Mouse (Mus musculus) cerebellum, postnatal 14 days (tissue): Measurements from ENCODE around the gene Calhm4.
"Not testable (repeated sequence)": the region's sequence is repeated elsewhere in the genome, so short reads cannot be mapped to it uniquely, and the experiment has no call there.

ENCODE experiments used
- DNase-seq, 2 experiments: peaks; one replicate each; pipeline ENCODE4 v3.0.0; 2021; ENCODE audit warnings: mixed read lengths in 2 of 2

Gene Calhm4

DNA sequence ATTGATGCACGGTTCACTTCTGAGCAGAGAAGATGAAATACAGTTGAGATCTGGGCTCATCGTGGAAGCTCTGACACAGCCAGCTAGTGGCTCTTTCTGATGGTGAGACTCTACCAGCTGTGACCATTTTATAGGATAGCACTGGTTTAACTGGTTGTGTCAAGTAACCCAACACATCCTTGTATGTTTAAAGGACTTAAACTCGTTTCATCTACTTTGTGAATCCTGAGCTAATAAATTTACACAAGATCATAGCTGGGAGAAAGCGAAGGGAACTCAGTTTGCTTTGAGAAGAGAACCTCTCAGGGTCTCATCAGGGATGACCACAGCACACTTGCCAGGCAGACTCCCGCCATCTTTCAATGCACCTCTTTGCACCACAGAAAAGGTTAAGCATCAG, at the start of gene Calhm4:
Gene Calhm4 (minus strand): TSS at position 101 of the 400 bp plus-strand sequence.
- DNase-seq: no peak

DNA sequence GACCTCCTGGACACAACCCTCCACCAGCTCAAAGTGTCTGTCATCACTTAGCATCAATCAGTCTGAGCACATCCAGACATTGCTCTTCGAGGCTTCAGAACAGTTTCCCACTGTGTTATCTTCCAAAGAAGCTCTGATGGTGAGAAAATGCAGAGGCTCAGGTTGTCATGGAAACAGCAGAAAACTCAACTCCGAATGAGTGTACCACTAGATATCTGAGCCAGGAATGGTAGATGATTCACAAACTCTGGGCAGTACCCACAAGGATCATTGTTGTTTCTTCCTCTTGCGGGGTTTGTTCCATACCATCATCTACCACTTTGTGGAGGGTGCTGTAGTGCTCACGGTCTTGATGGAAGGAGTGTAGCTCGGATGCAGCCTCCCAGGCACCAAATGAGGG, 47.8 kb upstream of the Calhm4 start:
- no peak for DNase-seq

DNA sequence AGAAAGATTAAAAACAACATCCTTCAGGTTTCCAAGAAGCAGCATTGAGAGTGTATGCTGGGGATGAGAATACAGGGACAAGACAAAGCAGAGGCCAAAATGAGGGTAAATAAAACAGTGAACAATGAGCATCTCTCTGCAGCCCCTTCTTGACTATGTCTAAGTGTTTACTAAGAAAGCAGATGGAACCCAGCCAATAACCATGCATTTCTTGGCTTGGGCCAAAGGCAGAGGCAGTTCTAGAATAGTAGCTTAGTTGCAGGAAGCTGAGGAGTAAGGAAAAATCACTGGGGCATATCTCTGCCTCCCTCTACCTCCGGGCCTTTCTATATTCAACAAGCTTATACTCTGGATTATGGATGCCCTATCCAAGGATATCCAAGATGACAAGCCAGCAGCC, 46.4 kb upstream of the Calhm4 start:
- DNase-seq: no peak

DNA sequence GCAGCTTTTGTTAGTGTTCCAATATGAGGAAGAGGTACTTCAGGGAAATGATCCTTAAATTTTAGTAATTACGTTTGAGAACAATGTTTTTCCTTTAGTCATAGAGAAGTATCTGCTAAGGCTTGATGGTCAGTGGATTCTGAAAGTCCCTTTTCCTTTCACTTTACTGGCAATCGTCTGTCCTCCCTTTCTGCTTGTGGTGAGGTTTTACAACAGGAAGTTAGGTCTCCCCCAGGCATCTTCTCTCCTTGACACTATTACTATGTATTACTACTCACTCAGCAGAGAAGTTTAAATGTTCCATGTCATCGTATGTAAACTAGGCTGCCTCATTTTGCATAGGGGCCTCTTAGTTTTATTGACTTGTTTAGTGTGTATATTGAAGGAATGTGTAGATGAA, 45.4 kb upstream of the Calhm4 start:
- no peak for DNase-seq

GRCm38 (mm10) chr10:34088515-34088914, 44.4 kb upstream of the Calhm4 start:
- DNase-seq: no peak

GRCm38 (mm10) chr10:34086514-34086913, 42.4 kb upstream of the Calhm4 start:
- no peak for DNase-seq

DNA sequence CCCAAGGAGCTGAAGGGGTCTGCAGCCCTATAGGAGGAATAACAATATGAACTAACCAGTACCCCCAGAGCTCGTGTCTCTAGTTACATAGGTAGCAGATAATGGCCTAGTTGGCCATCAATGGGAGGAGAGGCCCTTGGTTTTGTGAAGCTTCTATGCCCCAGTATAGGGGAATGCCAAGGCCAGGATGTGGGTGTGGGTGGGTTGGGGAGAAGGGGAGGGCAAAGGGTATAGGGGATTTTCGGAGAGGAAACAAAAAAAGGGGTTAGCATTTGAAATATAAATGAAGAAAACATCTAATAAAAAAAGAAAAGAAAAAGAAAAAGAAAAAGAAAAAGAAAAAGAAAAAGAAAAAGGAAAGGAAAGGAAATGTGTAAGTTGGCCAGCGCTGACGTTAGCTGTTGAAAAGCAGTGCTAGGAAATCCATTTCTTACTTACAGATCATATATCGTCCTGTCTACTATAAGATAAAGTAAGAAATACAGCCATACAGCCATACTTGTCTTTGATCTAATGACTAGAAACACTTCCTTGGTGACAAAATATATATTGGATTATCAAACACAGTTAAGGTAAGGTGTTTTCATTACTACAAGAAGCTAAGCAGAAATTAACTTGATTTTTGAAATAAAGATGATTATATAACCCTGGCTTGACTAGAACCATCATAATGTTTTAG, 30.6 kb upstream of the Calhm4 start:
- no peak for DNase-seq

DNA sequence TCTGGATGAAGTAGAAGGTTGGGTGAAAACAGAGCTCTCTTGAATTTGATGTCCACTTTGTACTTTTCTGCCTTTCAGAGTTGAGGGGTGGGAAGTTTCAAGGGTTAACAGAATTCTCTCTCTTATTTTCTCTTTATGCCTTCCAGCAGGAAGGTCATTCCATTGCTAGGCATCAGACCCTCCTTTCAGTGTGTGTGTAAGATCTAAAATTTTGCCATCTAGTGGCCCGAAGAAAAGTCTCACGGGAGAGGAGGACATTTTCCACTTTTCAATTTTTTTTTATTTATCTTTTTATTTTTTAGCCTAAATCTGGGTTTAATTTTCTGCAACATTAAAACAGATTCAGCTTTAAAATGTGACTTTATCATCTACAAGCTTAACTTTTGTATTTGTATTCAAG, 27.5 kb upstream of the Calhm4 start:
- DNase-seq: no peak

- DNase-seq: no peak
Observed at GRCm38 (mm10) chr10:34070999-34071492, 26.9 kb upstream of the Calhm4 start.

GRCm38 (mm10) chr10:34069606-34070005, 25.5 kb upstream of the Calhm4 start:
- no peak for DNase-seq

GRCm38 (mm10) chr10:34066591-34066990, 22.5 kb upstream of the Calhm4 start:
- DNase-seq: no peak

DNA sequence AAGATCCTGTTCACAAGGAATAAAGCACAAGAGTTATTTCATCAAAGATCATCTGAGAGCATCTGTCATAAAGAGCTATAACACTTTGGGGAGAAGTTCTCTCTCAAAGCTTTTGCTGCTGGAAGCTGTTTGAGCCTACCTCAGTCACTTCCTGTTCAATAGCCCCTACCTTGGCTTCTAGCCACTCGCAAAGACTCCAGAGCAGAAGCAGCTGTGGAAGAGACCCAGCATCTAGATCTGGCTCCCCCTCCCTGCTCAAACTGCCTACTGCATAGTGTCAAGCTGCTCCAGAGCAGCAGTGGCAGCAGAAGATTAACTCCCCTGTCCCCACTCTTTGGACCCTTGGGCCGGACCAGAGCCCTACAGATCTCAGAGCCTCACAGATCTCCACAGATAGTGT, 9.9 kb upstream of the Calhm4 start:
- no peak for DNase-seq

DNA sequence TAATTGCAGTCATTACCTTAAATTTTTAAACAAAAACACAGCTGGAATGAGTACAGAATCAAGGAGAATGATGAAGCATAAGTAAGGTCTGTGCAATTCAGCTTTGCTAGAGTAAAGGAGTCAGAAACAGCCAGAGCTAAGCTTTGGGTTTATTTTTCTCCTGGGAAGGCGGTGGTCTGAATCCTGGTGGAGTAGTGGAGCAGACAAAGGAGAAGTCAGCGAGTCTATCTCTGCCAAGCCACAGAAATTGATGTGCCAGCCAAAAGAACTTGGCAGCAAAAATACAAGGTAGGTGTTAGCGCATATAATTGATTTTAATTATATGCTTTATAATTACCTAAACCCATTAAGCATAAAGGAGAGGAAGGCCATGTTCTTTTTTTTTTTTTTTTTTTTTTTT, 6.7 kb downstream of the Calhm4 start, which contains the start of gene Trappc3l:
Gene Trappc3l (plus strand): TSS at position 197 of the 400 bp plus-strand sequence.
- DNase-seq: no peak

DNA sequence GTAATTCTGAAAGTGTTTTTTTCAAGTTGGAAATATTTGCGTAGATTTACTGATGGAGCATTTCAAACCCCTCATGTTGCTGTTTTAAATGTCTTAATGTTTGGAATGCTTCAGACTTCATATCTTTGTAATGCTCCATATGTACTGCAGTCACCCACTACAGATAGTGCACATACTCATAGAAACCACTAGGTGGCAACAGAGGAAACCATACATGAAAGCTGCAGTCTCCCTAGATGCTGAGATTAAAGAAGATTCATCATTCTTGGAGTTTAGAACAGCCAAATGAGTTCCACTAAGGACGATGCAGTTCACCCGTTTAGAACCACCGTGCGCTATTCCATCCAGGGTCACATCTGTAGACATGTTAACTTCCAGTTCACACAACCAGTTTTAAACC, 7.5 kb downstream of the Calhm4 start:
- DNase-seq: peak in 1 of 2 experiments; percentile 20

GRCm38 (mm10) chr10:34033630-34034305, 10.3 kb downstream of the Calhm4 start:
- peak; percentile 76 to 80 for DNase-seq

DNA sequence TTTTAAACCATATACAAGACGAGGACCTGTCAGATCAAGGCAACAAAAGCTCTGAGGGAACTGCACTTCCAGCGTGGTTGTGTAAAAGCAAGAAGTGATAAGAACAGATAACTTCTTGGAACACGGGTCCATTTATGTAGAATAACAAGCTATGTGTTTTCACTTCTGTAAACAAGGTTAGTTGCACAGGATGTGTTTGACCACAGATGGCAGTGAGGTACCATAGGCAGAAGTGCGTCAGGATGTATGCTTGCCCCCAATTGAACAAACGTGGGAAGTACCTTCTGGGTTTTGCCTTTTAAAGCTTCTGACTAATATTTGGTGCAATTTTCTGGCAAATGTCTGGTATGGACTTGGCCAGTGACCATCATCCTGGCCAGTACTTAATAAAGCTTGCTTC, 13.8 kb downstream of the Calhm4 start:
- no peak for DNase-seq

DNA sequence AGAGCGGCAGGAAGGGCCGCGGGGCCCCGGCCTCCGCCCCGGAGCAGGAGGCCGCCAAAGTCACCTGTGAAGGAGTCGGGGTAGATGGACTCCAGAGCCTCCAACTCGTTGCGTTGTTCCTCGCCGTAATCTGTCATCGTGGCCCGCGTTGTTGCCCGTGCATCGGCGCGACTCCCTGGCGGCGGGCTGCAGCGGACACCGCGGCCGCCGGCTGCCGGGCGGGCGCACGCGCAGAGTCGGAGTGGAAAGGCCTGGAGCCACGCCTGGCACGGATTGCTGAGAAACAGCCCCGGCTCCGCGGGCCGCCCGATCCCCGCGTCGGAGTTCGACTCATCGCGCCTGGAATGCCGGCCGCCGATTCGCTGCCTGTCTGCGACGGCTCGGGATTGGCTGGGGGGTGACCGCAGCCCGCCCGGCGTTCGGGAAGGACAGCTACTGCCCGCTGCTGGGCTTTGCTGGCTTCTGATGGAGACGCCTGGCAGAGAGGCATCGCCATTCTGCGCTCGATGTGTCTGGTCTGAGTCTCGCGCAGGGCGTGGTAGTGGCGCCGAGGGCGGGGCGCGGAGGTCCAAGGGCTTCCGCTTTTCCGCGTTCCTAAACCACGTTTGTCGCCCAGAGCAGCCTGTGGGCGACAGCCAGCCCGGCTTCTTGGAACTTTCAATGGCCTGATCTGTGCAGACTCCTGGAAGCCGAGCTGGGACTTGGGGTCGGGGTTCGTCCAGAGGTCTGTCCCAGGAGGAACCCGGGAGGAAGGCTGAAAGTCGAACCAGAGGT, 24.6 kb downstream of the Calhm4 start, which contains the start of gene Rwdd1:
Gene Rwdd1 (minus strand): TSS at position 323 of the 774 bp plus-strand sequence.
- peak; percentile 98 for DNase-seq

DNA sequence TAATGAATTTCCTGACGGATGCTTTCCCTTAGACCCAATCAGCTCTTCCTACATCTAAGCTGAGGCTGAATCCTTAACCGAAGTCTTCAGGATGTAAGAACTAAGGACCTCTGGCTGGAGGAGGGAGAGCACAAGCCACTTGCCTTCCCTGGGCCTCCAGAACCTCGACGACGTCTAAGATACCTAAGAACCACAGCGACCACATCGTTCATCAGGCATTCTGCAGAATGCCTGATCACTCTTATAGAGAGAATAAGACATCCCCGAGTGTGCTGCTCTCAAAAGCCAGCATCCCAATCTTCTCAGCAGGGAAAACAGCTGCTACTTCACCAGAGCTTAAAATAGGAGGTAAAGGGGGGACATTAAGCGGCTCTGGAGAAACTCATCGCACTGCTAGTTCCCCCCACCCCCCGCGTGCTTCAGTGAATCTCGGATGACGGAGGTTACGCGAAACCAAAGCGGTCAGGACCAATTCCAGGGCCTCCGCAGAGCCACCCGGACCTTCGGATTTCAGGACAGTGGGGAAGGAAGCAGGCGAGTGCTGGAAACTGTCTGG, 25.3 kb downstream of the Calhm4 start:
- DNase-seq: peak in 1 of 2 experiments; percentile 64

GRCm38 (mm10) chr10:34013241-34013640, 30.9 kb downstream of the Calhm4 start:
- DNase-seq: no peak

DNA sequence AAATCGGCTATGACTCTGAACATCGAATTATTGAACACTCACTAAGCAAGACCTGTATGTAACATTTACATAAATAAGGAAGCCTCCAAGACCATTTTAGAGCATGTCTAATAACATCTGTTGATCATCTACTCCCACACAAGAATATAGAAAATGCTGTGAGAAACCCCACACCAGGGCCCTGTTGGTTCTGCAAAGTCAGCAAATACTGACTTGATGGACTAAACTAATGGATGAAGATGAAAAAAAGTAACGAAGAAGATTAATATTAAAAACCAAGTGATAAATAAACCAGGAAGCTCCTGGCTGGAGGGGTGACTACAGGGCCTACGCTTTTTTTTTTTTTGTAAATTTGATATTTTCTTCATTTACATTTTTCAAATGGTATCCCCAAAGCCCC, 31.5 kb downstream of the Calhm4 start:
- DNase-seq: no peak

DNA sequence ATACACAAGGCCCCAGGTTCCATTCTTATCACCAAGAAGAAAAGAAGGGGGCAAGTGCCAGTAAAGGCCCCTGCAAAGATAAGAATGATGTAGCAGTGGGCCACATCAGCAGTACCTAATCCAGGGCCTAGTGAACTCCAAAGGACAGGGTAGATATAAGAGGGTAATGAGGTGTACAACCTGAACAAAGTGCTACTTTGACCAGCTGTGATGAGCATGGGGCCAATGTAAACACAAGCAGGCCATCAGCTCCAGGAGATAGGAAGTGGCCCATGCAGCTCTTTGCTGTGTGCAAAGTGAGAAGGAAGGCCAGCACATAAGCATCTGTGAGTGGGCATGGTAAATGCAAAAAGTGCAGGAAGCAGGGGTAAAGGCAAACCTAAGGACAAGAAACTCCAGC, 45.7 kb downstream of the Calhm4 start:
- no peak for DNase-seq

DNA sequence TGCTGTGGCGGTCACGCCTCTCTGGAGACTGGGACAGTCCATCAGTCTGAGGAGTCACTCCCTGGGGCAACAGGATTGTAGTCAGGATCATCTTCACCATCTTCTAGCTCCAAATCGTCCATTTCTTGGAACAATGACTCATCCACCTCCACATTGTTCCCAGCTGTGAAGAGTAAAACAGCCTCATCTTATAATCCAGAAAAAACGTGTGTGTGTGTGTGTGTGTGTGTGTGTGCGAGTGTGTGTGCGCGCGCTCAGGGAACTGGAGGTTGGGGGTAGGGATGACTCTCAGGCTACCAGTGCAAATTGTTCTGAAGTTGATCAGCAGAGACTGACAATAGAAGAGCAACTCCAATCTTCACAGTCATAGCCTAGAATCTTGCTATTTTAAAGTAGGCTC, 47.4 kb downstream of the Calhm4 start:
- DNase-seq: not testable (repeated sequence)
